Mouse (Mus musculus): ENCODE data around the gene Itih2. TPM values are rescaled to one million over a fixed set of nuclear protein-coding genes. Genes with fewer than 3 reads are reported as not detected.

Gene Itih2
- total and polyA plus RNA-seq, 3 experiments, result not detected

DNA sequence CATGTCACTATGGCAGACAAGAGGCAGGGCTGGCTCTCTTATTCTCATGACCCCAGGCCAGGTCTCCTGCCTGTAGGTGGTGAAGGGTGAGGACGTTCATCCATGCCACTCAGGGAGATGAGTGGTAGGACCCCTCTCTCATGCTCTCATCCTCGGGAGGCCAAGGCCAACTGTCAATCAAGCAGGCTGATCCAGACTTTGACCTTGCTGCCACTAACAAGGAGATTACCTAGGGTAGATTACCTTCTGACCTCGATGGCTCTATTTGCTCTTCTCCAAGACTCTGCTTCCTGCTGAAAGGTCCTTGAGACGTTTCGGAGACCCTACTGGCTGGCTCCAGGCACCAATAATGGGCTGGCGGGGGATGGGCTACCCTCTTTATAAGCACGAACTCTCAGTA lies 56.7 kb downstream of the Itih2 start:
- Histone ChIP-seq H3K4me3 (ENCODE audit: control insufficient read depth in 1 of 2, insufficient read depth in 1 of 2, low read depth in 2 of 2, low read length in 2 of 2) (no peak overlapping the region), H3K79me2 (ENCODE audit: control insufficient read depth, insufficient read depth, low read length, poor library complexity) (peaks cover 82% of the 10 kb centered on the region), H3K4me1 (ENCODE audit: control insufficient read depth in 1 of 2, insufficient read depth in 2 of 2, low read length in 2 of 2) (peaks cover 6 to 21% of the 10 kb centered on the region in 2 experiments; a peak in 3 of 4 replicates), H3K9ac (ENCODE audit: control insufficient read depth, low read depth, low read length, poor library complexity, severe bottlenecking) (no peak overlapping the region), H3K27me3 (ENCODE audit: control insufficient read depth in 1 of 2, insufficient read depth in 2 of 2, low read length in 2 of 2) (no peaks in the 10 kb centered on the region), H3K27ac (ENCODE audit: control insufficient read depth, low read depth, low read length) (no peak overlapping the region), H3K36me3 (ENCODE audit: control insufficient read depth in 1 of 2, insufficient read depth in 2 of 2, low read length in 2 of 2) (peaks cover 12 to 39% of the 10 kb centered on the region in 2 experiments), H3K9me3 (replicated peaks; ENCODE audit: insufficient read depth, low read length) (no peaks in the 10 kb centered on the region)
- DNase-seq (ENCODE audit: low read depth, low spot score), result no peak
- TF ChIP-seq JUND (IDR thresholded peaks at IDR 0.05; ENCODE audit: low read depth, low read length), result no peak
- no peak for TF ChIP-seq NRF1 (IDR thresholded peaks at IDR 0.05; ENCODE audit: insufficient read depth, low read depth, low read length, poor library complexity, severe bottlenecking)
- no peak for TF ChIP-seq GABPA (IDR thresholded peaks at IDR 0.05; ENCODE audit: low read depth, low read length)
- no peak for TF ChIP-seq MEF2A (IDR thresholded peaks at IDR 0.05; ENCODE audit: extremely low read depth, insufficient replicate concordance, low read depth, low read length, poor library complexity, severe bottlenecking)
- TF ChIP-seq ETS1 (IDR thresholded peaks at IDR 0.05; ENCODE audit: low read depth, low read length), result no peak
- no peak for TF ChIP-seq GATA1 (IDR thresholded peaks at IDR 0.05; ENCODE audit: low read depth, low read length)
- no peak for TF ChIP-seq ELF1 (IDR thresholded peaks at IDR 0.05; ENCODE audit: low read depth, low read length)

DNA sequence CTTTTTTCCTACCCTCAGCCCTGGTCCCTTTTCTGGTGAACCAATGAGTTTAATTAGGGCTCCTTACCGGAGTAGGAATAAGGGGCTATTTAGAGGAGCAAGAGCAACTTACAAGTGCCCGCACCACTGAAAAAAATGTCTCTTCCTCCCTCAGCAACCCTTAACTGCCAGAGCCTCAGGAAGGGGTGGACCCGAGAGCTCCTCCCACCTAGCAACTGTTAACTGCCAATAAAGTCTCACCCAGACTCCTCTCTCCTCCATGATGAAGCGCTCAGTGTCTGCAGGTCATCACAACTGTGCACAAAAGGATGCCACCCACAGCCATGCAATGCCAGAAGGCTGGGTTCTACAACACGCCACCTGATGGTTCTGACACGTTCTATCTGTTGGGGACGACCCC lies 59.4 kb downstream of the Itih2 start:
- Histone ChIP-seq H3K9me3 (replicated peaks; ENCODE audit: insufficient read depth, low read length) (no peaks in the 10 kb centered on the region), H3K27ac (ENCODE audit: control insufficient read depth, low read depth, low read length) (no peak overlapping the region), H3K36me3 (ENCODE audit: control insufficient read depth in 1 of 2, insufficient read depth in 2 of 2, low read length in 2 of 2) (peaks cover 18 to 21% of the 10 kb centered on the region in 2 experiments), H3K4me3 (ENCODE audit: control insufficient read depth in 1 of 2, insufficient read depth in 1 of 2, low read depth in 2 of 2, low read length in 2 of 2) (no peak overlapping the region), H3K4me1 (ENCODE audit: control insufficient read depth in 1 of 2, insufficient read depth in 2 of 2, low read length in 2 of 2) (peaks cover 2 to 5% of the 10 kb centered on the region in 2 experiments; a peak in 3 of 4 replicates), H3K9ac (ENCODE audit: control insufficient read depth, low read depth, low read length, poor library complexity, severe bottlenecking) (no peak overlapping the region), H3K27me3 (ENCODE audit: control insufficient read depth in 1 of 2, insufficient read depth in 2 of 2, low read length in 2 of 2) (no peaks in the 10 kb centered on the region), H3K79me2 (ENCODE audit: control insufficient read depth, insufficient read depth, low read length, poor library complexity) (peaks cover 59% of the 10 kb centered on the region)
- DNase-seq (ENCODE audit: low read depth, low spot score), result peak; percentile 38
- no peak for TF ChIP-seq MEF2A (IDR thresholded peaks at IDR 0.05; ENCODE audit: extremely low read depth, insufficient replicate concordance, low read depth, low read length, poor library complexity, severe bottlenecking)
- TF ChIP-seq CTCF (IDR thresholded peaks at IDR 0.05 in 2 of 3, conservative IDR thresholded peaks at IDR 0.05 in 1 of 3; ENCODE audit: control insufficient read depth in 1 of 3, insufficient read depth in 1 of 3, low read depth in 2 of 3, low read length in 3 of 3, poor library complexity in 1 of 3, severe bottlenecking in 1 of 3), result no peak
- TF ChIP-seq NRF1 (IDR thresholded peaks at IDR 0.05; ENCODE audit: insufficient read depth, low read depth, low read length, poor library complexity, severe bottlenecking), result no peak
- TF ChIP-seq RAD21 (IDR thresholded peaks at IDR 0.05; ENCODE audit: low read depth, low read length), result no peak
- no peak for TF ChIP-seq NELFE (IDR thresholded peaks at IDR 0.05; ENCODE audit: low read depth, low read length)
- TF ChIP-seq ZNF384 (IDR thresholded peaks at IDR 0.05; ENCODE audit: low read depth, low read length), result no peak
- TF ChIP-seq USF2 (IDR thresholded peaks at IDR 0.05; ENCODE audit: borderline replicate concordance in 1 of 2, insufficient read depth in 1 of 2, low read depth in 1 of 2, low read length in 2 of 2), result no peak
- TF ChIP-seq POLR2A (IDR thresholded peaks at IDR 0.05; ENCODE audit: control insufficient read depth in 1 of 2, insufficient read depth in 1 of 2, low read depth in 1 of 2, low read length in 2 of 2, poor library complexity in 1 of 2), result no peak
- no peak for TF ChIP-seq ETS1 (IDR thresholded peaks at IDR 0.05; ENCODE audit: low read depth, low read length)

DNA sequence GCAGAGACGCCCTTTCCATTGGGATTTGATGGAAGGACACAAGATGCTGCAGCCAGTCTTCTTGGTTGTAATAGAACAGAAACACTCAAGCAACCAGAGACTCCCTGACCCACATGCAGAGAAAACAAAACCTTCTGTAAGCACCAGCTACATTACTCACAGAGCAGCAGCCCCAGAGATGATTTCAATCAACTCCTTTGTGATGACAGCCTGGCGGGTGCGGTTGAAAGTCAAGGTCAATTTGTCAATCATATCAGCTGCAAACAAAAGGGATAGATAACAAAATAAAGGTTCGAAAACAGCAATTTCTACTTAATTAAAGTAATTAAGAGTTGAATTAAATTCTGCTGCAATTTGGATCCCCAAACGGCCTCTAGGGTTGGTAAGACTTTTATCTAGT lies 72.4 kb downstream of the Itih2 start:
- DNase-seq (ENCODE audit: low read depth, low spot score), result no peak
- H3K4me1 ChIP-seq (ENCODE audit: control insufficient read depth in 1 of 2, insufficient read depth in 2 of 2, low read length in 2 of 2), result no peaks in the 10 kb centered on the region; a peak in 1 of 4 replicates
- no peak overlapping the region for H3K27ac ChIP-seq (ENCODE audit: control insufficient read depth, low read depth, low read length)
- TF ChIP-seq MEF2A (IDR thresholded peaks at IDR 0.05; ENCODE audit: extremely low read depth, insufficient replicate concordance, low read depth, low read length, poor library complexity, severe bottlenecking) (no peak), ZC3H11A (IDR thresholded peaks at IDR 0.05; ENCODE audit: low read depth, low read length) (no peak), USF1 (IDR thresholded peaks at IDR 0.05; ENCODE audit: low read depth, low read length) (no peak), TBP (IDR thresholded peaks at IDR 0.05; ENCODE audit: low read depth, low read length) (no peak), POLR2AphosphoS5 (IDR thresholded peaks at IDR 0.05; ENCODE audit: borderline replicate concordance, low read depth, low read length) (no peak), TAL1 (IDR thresholded peaks at IDR 0.05; ENCODE audit: low read length) (no peak), MYB (IDR thresholded peaks at IDR 0.05; ENCODE audit: low read depth, low read length) (no peak)
- no peaks in the 10 kb centered on the region for H3K9me3 ChIP-seq (replicated peaks; ENCODE audit: insufficient read depth, low read length)
- H3K4me3 ChIP-seq (ENCODE audit: control insufficient read depth in 1 of 2, insufficient read depth in 1 of 2, low read depth in 2 of 2, low read length in 2 of 2), result no peak overlapping the region
- H3K27me3 ChIP-seq (ENCODE audit: control insufficient read depth in 1 of 2, insufficient read depth in 2 of 2, low read length in 2 of 2), result no peaks in the 10 kb centered on the region
- no peak overlapping the region for H3K9ac ChIP-seq (ENCODE audit: control insufficient read depth, low read depth, low read length, poor library complexity, severe bottlenecking)
- H3K36me3 ChIP-seq (ENCODE audit: control insufficient read depth in 1 of 2, insufficient read depth in 2 of 2, low read length in 2 of 2), result peaks cover 0 to 39% of the 10 kb centered on the region in 2 experiments; a peak in 3 of 4 replicates
- H3K79me2 ChIP-seq (ENCODE audit: control insufficient read depth, insufficient read depth, low read length, poor library complexity), result no peaks in the 10 kb centered on the region; the same call in 1 of the 2 replicates

Data from MEL (cell line).